Mouse (Mus musculus) neural tube, embryonic 10.5 days (tissue): ENCODE measurements around the gene Spata16.
"Not testable (repeated sequence)": the region's sequence is repeated elsewhere in the genome, so short reads cannot be mapped to it uniquely, and the experiment has no call there.

Source experiments
- DNase-seq: peaks from one replicate; pipeline ENCODE4 v3.0.0-alpha.2; 2017; ENCODE audit warnings: low spot score; ENCODE audit errors: extremely low spot score

The Spata16 gene

GRCm38 (mm10) chr3:26637402-26637801 lies at the start of gene Spata16:
Spata16 (plus strand) TSS chr3:26637620.
- no peak for DNase-seq

GRCm38 (mm10) chr3:26604861-26605260 lies 32.6 kb upstream of the Spata16 start:
- DNase-seq = no peak

GRCm38 (mm10) chr3:26608531-26608930 lies 28.9 kb upstream of the Spata16 start:
- DNase-seq = no peak

- no peak for DNase-seq
Measured at GRCm38 (mm10) chr3:26639214-26639613, 1.8 kb downstream of the Spata16 start.

- no peak for DNase-seq
Measured at GRCm38 (mm10) chr3:26639851-26640250, 2.4 kb downstream of the Spata16 start.

- DNase-seq = no peak
Measured at GRCm38 (mm10) chr3:26640321-26641075, 3.1 kb downstream of the Spata16 start.

- DNase-seq = peak; percentile 56
Measured at GRCm38 (mm10) chr3:26641351-26642249, 4.2 kb downstream of the Spata16 start.

GRCm38 (mm10) chr3:26644136-26644535 lies 6.7 kb downstream of the Spata16 start:
- no peak for DNase-seq

- no peak for DNase-seq
Measured at GRCm38 (mm10) chr3:26646834-26647233, 9.4 kb downstream of the Spata16 start.

- no peak for DNase-seq
Measured at GRCm38 (mm10) chr3:26685832-26686231, 48.4 kb downstream of the Spata16 start.

- DNase-seq = not testable (repeated sequence)
Measured at GRCm38 (mm10) chr3:26709492-26709891, 72.1 kb downstream of the Spata16 start.

GRCm38 (mm10) chr3:26727526-26727925 lies 90.1 kb downstream of the Spata16 start:
- no peak for DNase-seq

GRCm38 (mm10) chr3:26750492-26750891 lies 113.1 kb downstream of the Spata16 start:
- DNase-seq = no peak

GRCm38 (mm10) chr3:26752441-26752840 lies 115.0 kb downstream of the Spata16 start:
- no peak for DNase-seq

- DNase-seq = no peak
Measured at GRCm38 (mm10) chr3:26793334-26794101, 156.1 kb downstream of the Spata16 start.

GRCm38 (mm10) chr3:26795851-26796538 lies 158.6 kb downstream of the Spata16 start:
- DNase-seq = no peak

GRCm38 (mm10) chr3:26796954-26797353 lies 159.5 kb downstream of the Spata16 start:
- no peak for DNase-seq

GRCm38 (mm10) chr3:26814307-26814706 lies 176.9 kb downstream of the Spata16 start:
- no peak for DNase-seq

- no peak for DNase-seq
Measured at GRCm38 (mm10) chr3:26815764-26816163, 178.3 kb downstream of the Spata16 start.

GRCm38 (mm10) chr3:26819398-26819797 lies 182.0 kb downstream of the Spata16 start:
- DNase-seq = no peak
